Mouse (Mus musculus): ENCODE data around the gene Mthfd1.

The Mthfd1 gene

DNA sequence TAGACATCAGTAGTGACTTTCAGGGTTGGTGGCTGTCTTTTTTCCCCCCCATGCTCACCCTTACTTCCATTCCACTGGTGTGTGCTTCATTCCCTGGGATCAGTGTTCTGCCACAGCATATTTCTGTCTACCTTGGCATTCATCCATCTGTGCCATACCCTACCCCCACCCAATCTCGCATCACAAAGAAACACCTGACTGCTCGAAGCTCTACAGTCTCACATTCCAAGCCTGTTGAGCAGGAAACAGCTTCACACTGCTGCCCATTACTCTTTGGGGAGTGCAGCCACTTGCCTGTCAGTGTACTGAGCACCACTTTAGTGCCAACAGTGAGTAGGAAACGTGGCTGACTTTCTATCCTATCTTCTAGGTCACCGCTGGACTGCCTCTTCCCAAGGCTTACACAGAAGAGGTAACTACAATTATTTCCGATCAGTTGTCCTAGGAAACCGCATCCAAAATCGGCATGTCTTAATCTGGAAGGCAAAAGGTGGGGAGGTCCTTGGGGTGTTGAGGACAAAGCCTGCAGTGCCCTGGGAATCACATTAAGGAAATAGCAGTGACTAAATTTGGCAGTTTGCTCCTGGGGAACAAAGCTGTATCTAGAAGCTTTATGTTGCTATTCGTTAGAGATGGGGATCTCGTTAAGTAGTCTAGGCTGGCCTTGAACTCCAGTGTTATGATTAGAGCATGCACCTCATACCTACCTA lies 51.9 kb downstream of the Mthfd1 start:
- DNase-seq = no peak

DNA sequence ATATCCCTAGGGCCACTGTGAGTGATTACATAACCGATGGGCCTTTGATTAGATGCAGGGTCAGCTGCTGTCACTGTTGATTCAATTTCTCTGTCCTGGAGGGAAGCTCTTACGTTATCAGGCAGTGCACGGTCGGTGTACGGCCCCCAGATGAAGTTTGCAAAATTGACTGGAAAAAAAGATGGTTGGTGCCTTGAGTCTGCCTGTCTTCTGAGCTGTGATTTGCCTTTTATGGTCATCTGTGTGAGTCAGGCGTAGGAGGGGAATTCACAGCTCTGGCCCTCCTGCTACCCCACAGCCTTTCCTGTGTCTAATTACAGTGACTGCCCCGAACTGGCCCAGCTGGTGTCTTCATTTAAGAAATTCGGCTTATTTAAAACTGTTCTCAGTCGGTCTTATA lies 52.9 kb downstream of the Mthfd1 start:
- no peak for DNase-seq

DNA sequence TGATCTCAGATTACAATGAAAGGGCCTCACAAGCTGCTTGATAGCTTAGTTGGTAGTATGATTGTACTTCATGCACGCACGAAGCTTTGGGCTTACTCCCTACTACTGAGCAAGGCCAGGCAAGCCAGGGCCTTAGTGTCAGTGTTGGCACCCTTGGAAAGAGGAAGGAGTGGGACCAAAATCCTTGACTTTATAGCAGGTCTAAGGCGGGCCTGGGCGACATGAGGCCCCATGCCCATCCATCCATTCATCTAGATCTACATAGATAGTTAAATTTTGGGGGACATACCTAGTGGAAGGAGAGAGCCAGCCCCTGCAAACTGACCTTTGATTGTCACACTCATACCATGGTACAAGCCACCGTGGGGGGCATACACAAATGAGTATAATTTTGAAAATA lies 53.3 kb downstream of the Mthfd1 start:
- DNase-seq = no peak

DNA sequence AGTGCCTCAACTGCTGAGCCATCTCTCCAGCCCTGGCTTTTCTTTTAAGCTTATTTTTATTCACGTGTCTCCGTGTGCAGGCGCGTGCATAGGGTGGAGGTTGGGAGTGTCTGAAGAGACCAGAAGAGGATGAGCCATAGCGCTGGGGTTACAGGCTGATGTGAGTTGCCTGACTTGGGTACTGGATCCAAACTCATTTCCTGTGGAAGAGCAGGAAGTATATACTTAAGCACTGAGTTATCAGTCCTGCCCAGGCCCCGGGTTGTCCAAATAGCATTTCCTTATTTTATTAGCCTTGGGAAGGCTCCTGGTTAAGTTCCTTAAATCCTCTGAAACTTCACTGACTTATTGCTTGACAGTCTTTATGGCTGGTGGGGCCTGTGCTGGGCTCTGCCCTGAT lies 54.9 kb downstream of the Mthfd1 start:
- DNase-seq = no peak

DNA sequence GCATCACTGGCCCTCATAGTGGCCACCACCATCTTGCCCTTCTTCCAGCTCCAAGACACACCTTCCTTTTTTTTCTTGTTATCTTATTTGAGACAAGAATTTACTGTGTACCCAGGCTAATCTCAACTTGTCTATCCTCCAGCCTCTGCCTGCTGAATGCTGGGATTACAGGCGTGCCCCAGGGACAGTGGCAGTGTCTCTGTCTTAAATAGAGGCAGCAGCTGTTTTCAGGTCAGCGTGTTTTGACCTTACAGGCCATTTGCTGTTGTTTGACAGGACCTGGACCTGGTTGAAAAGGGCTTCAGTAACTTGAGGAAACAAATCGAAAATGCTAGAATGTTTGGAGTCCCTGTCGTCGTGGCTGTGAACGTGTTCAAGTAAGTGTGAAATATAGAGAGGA lies 55.5 kb downstream of the Mthfd1 start:
- no peak for DNase-seq

DNA sequence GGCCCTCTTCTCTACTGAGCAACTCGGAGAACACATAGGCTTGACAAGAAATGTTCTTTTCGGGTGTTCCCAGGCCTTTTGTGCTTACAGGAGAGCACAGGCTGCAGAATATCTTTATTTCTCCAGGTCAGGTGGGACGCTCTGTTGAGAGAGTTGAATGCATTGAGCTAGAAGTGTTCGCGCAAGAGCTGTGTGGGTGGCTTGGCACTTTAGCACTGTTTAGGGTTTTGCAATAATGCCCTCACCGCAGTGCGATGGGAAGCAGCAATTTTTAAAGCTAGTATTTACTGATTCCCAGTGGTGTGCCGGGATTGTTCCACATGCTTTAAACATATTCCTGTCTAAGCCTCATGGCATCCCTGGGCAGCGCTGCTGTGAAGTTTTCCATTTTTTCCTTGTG lies 56.1 kb downstream of the Mthfd1 start:
- no peak for DNase-seq

DNA sequence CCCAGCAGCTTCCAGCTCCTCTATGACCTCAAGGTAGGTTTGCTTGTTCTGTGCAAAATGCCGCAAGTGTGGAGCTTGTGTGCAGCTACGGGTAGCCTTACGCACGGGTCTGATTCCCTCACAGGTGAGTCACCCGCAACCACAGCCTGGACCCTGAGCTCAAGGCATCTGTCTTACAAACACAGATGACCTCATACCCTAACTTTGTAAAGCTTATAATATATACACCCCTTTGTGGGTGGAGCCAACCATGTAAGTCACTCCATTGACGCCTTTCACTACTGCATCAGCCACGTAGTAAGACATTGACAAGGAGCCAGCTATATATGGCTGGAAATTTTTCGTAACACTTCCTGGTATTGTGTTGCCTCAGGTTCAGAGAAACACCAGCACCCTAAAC lies 56.9 kb downstream of the Mthfd1 start:
- DNase-seq = no peak

DNA sequence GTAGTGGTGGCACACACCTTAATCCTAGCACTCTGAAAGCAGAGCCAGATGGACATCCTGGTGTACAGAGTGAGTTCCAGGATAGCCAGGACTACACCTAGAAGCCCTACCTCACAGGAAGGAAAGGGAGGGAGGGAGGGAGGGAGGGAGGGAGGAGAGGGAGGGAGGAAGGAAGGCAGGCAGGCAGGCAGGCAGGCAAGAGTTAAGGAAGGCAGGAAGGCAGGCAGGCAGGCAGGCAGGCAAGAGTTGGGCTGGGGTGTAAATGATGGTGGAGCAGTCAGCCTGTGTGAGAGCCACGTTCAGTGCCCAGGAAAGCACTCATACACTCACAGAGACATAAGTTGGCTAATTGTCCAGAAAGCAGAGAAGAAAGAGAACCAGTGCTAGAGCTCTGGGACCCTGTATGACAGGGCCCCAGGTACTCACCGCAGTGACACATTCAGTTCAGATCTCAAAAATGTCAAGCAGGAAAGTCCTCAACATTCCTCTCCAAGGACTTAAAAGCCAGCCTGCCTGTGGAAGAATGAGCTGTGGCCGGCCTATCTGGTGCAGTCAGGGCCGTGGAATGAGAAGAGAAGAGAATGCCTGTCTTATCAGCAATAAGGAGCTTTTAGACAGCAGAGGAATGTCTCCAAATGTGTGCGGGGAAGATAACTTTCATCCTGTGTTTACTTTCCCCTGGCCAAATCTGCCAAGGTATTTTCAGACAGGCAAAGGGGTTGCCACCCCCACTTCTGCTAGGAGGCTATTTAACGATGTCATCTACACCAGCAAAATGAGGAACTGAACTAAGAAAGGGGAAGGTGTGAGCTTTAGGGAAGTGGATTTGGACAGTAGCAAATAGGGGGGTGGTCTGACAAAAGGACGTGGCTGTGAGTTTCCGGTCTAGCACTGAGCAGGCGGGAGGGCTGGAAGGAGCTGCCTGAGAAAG lies 63.4 kb downstream of the Mthfd1 start:
- no peak for DNase-seq

DNA sequence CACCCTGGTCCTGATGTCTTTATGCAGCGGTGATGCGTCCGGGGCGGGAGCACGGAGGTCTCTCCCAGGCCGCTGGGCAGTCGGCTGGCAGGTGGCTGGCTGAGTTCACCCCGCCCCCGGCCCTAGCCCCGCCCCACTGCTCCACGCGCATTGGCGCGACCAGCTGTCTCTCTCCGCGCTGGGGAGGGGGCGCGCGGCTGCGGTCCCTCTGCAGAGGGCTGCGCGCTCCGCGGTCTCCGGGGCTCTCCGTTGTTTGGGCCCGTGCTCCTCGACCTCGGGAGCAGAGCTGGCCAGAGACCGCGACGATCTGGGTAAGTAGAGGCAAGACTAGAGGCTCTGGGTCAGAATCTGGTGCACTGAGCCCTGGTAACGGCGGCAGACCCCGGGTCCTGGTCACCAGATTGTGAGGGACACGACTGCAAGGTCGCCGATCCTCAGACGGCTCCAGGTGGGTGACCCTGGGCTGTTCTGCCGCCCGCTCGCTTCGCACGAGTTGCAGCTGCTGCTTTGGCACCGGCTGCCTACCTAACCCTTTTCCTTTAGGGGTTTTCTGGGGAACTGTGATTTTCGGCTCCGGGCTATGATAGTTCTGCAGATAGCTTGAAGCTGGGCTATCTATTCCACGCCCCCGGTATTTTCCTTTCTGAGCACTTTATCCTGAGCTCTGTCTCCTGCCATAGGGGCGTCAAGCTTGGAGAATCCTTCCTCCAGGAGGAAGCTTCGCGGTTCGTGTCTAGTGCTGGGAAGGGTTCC lies 69.8 kb downstream of the Mthfd1 start, which contains the start of gene Akap5:
Gene Akap5 (plus strand): TSS at position 213 of the 753 bp plus-strand sequence.
- peak; percentile 76 for DNase-seq

DNA sequence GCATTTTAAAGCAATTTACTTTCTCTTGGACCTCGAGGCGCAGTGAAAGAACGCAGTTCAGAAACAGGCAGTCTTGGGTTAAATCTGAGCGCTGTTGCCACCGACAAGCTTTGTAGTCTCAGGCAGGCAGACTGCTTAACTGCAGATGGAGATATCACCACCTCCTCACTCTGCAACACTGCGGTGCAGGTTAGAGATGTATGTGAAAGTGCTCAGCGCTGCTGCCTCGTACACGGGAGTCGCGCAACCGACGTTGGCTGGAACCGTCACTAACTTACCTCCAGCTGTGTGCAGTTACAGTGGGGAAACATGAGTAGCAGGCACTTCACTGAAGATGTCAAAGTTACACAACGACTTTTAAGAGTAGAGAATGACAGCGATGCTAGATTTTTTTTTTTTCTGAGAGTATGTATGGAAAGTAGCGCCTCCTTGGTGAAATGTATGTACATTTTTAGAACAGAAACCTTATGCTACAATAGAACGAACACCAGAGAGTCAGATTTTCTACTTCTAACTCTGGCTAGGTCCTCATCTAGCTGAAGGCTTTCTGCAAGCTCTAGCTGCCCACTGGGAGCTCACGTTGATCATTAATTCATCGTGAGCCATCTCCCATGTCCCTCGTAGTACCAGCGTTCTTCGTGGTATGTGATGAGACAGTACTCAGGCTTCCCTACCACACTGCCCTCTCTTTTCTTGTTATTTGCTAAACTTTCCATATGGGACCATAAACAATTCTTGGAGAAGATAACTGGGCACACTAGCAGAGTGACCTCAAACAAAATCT lies 71.5 kb downstream of the Mthfd1 start:
- no peak for DNase-seq

DNA sequence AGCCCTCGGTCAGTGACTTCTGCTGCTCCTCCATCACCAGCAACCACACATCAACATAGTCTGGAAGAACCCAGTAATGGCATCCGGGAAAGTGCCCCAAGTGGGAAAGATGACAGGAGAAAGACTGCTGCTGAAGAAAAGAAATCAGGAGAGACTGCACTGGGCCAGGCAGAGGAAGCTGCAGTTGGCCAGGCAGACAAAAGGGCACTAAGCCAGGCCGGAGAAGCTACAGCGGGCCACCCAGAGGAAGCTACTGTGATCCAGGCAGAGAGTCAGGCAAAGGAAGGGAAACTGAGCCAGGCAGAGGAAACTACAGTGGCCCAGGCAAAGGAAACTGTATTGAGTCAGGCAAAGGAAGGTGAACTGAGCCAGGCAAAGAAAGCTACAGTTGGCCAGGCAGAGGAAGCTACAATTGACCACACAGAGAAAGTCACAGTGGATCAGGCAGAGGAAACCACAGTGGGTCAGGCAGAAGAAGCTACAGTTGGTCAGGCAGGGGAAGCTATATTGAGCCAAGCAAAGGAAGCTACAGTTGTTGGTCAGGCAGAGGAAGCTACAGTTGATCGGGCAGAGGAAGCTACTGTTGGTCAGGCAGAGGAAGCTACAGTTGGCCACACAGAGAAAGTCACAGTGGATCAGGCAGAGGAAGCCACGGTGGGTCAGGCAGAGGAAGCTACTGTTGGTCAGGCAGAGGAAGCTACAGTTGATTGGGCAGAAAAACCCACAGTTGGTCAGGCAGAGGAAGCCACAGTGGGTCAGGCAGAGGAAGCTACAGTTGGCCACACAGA lies 73.7 kb downstream of the Mthfd1 start:
- DNase-seq = no peak

DNA sequence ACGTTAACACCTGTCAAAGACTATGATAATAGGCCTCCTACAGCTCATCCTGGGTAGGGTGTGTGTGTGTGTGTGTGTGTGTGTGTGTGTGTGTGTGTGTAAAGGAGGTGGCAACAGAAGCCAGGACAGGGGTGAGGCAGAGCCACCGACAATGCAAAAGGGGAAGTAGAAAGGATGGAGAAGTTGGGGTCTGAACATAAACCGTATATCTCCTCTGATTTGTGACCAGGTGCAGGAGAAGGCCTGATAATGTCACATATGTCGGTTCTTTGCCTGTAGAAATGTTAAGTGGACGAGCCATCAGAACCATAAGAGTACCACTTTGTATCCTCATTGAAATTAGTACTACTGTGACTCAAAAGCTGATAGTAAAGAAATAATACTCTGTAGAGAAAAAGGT lies 78.6 kb downstream of the Mthfd1 start:
- DNase-seq = no peak

DNA sequence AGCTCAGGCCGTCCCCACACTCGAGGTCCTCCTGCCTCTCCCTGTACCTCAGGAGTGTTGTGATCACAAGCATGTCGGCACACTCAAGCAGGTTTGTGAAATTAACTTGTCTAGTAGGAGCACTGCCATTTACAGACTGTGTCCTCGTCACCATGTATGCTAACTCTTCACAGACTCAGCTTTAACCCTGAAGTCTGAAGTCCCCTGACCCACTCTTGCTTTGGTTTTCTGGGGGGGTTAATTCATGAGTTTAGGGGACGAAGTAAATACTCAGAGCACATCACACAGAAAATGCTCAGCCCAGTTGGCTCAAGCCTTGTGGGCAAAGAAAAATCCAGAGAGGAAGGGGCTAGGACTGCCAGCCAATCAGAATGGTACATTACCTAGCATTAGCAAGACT lies 80.5 kb downstream of the Mthfd1 start:
- DNase-seq = no peak

DNA sequence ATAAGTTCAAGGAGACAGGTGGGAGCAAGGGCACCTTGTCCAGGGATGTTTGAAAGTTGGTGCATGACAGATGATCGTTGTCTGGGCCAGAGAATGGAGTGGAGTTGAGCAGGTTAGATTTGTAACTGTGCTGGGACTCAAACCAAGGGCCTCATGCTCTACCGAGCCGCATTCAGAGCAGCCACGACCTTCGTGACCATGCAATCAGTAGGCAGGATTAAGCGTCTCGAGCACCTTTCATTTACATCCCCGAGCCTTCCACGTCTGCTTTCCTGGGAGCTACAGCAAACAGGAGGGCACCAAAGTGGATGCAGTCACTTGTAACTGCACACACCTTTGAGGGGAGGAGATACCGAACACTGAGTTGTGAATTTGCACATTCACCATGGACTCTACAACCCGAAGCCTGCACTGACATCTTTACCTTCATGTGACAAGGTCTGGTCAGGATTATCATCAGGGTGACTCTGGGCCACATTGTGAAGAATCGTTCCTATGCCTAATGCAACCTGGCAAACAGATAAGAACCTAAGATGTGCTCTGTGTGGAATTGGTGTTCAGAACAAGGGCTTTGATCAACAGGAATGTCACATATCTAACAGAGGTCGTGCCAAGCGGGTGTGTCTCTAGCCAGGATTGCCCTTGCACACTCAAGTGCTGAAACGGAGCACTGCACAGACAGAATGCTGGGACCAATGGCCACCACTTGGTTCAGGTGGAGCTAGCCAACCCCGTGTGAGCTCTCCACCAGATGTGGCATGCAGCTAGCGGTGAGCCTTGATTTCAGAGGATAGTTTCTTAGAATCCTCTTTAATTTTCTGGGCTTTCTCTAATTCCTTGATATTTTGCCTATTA lies 81.2 kb downstream of the Mthfd1 start:
- DNase-seq = no peak

DNA sequence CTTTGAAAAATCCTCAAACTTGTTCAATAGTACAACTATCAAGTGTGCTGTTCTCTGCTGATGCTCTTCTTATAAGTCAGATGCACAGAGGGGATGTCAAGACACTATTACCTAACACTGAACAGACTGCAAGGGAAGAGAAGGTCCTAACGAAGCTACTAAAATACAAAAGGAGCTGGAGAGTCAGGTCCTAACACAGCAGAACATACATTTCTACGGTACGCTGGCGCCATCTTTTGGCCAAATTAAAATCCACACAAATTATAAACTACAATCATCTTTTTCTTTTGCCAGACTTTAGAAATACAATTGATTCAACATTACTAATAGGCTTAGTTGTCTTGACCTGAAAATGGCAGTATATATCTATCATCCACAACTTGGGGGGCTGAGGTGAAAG lies 86.0 kb downstream of the Mthfd1 start:
- DNase-seq = peak; percentile 68

DNA sequence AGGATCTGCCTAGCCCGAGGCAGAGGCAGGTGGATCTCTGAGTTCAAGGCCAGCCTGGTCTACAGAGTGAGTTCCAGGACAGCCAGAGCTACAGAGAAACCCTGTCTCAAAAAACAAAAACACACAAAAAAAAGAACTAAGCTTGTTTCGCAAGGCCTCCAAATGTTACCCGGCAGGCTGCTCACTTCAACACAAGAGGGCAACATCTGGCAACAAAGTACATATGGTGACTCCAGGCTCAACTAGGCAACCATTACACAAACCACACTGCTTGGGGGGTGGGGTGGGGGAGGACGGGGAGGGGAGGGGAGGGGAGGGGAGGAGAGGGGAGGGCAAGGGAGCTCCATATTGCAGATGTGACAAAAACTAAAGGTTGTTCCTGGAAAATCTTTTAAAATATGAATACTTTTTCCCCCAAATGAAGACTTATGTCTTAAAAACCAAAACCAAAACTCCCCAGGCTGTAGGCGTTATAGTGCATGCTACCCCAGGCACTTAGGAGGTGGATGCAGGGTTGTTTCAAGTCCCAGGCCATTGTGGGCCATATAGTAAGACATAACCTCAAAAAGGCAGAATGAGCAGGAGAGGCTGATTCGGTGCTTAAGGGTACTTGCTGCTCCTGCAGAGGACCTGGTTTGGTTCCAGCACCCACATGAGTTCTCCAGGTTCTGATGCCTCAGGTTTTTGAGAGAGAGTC lies 90.8 kb downstream of the Mthfd1 start:
- peak; percentile 58 for DNase-seq

DNA sequence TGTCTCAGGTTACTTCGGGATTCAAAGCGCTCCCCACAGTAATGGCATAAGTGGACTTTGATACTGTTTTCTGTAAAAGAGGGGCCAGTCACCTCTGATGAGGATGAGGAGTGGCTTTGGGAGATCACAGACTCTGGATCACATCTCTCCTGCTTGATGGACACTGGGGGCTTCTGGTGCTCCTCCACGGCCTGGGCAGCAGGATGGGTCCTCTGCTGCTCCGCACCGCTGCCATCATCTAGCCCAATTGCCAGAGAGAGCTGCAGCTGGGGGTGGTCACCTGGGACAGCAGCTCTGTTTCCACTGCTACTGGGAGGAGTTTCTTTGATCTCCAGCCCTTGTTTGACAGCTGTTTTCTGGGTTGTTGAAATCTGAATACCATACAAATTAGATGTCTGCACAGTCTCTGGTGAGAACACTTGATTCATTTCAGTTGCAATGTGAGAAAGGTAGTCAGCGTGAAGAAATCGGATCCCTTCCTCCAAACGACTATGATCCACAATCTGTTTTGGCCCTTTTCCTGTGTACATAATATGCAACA lies 94.7 kb downstream of the Mthfd1 start:
- no peak for DNase-seq

DNA sequence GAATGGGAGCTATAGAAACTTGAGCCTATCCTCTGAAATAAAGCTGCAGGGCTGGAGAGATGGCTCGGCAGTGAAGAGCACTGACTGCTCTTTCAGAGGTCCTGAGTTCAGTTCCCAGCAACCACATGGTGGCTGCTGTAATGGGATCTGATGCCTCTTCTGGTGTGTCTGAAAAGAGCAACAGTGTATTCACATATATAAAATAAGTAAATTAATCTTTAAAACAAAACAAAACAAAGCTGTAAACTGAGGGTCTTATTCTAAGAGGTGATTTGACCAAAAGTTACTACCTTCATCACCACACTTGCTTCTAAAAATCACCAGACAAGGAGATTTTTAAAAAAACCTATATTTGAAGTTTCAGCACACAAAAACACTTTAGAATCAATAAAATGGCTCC lies 105.8 kb downstream of the Mthfd1 start:
- no peak for DNase-seq

DNA sequence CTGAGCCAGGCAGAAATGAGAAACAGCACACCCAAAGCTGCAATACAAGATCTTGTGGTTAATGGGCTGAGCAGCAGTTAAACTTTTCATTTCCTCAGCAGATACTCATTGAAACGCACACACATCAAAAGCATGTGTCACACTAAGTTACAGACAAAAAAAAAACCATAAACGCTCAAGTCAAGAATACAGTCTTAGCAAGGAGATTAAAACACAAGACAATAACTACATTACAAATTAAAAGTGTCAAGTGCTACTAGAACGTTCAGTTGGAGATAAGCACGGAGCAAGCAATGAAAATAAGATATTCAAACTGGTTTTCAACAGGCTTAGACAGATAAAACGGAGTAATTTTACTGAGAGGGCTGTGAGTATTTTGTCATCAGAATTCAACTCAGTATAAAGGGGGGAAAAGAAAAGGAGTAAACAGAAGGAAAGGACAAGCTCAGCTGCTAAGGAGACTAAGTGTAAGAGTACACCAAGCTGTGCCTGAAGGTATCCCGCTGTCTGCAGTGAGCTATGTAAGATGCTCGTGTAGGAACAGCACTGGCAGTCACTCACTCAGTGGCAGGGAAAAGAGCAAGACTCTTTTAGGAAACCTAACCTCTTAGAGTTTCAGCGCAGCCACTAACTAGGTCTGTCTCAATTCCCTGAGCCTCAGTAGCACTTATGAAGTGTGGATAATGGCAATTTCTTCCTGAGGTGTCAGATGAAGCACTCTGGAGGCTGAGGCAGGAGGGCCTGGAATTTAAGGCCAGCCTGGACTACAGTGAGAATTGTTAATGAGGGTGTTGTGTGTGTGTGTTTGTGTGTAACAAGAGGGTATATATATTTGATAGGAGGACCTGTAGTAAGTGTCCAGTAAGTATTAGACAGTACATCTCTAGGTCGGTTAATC lies 106.6 kb downstream of the Mthfd1 start:
- DNase-seq = peak; percentile 34
